Mouse (Mus musculus): ENCODE results near the gene Rbm18. TPM values are rescaled to one million over a fixed set of nuclear protein-coding genes. Genes with fewer than 3 reads are reported as not detected.

The Rbm18 gene
- polyA plus RNA-seq, 2 experiments, result 46.7 to 69.7 TPM

DNA sequence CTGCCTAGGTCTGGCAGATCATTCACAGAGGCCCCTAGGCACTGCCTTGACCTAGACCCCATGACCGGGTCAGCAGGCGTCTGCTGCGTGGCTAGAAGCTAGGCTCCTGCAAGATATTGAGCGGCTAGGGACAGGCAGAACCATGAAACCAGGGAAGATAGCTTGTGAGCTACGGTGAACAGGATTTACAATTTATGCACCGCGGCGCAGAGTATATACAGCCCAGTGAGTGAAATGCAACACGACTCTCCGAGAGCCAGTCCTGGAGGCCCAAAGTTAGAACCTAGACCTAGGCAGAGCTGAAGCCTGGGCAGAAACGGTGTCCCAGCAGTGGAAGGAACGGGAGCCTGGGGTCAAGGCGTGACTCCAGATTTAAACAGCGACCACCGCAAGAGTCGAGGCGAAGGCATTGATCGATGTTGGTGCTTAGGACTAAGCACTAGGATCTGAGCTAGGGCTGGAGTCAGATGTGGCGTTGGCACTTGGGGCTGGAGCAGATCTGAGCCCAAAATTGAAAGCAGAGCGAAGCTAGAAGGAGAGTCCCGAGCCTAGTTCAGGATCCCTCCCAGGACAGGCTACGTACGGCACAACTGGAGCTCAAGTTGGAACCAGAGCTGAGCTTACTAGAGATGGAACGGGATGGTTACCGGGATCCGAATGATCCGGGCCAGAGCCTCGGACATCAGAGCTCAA is 34.6 kb downstream of the Rbm18 start:
- Histone ChIP-seq H3K27me3 (ENCODE audit: control insufficient read depth, insufficient read depth, low read length) (peaks cover 100% of the 10 kb centered on the region), H3K27ac (replicated peaks; ENCODE audit: low read depth, low read length) (no peak overlapping the region), H3K4me2 (replicated peaks; ENCODE audit: low read depth, low read length, severe bottlenecking) (peak overlapping the region; percentile 36), H3K4me1 (ENCODE audit: control insufficient read depth, insufficient read depth, low read length) (peaks cover 30% of the 10 kb centered on the region), H3K4me3 (replicated peaks; ENCODE audit: low read length) (peak overlapping the region; percentile 45), H3K36me3 (ENCODE audit: control insufficient read depth, insufficient read depth, low read length) (no peaks in the 10 kb centered on the region), H3K9me3 (ENCODE audit: control insufficient read depth, low read length) (no peaks in the 10 kb centered on the region), H3K9ac (ENCODE audit: low read depth, low read length, severe bottlenecking) (no peak overlapping the region)
- ATAC-seq (ENCODE audit: low FRiP score, low read depth), result no peak
- DNase-seq (ENCODE audit: low spot score), result no peak
- TF ChIP-seq POLR2A (IDR thresholded peaks at IDR 0.05; ENCODE audit: borderline replicate concordance, extremely low read depth, insufficient read depth, insufficient read length), result no peak
- WGBS, result 7% methylated on average over 28 of the region's 28 CpGs

DNA sequence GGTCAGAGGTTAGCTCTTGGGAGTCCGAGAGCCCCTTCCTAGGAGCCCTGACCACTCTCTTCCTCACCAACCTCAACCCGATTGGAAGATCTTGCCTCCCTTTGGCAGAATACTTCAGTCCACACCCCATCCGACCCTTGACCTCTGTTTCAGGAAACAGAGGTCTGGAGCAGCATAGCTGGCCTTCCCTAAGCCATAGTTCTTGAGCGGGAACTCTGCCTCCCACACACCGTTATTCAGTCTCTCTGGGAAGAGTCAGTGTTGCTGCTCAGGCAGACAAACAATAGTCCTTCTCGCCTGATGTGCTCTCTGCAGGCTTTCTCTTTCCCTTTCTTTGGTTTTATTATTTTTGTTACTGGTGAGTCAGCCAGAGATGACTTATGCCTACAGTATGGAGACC is 36.8 kb downstream of the Rbm18 start:
- Histone ChIP-seq H3K4me2 (replicated peaks; ENCODE audit: low read depth, low read length, severe bottlenecking) (no peak overlapping the region), H3K36me3 (ENCODE audit: control insufficient read depth, insufficient read depth, low read length) (no peaks in the 10 kb centered on the region), H3K9me3 (ENCODE audit: control insufficient read depth, low read length) (no peaks in the 10 kb centered on the region), H3K27me3 (ENCODE audit: control insufficient read depth, insufficient read depth, low read length) (peaks cover 100% of the 10 kb centered on the region), H3K9ac (ENCODE audit: low read depth, low read length, severe bottlenecking) (no peak overlapping the region), H3K4me1 (ENCODE audit: control insufficient read depth, insufficient read depth, low read length) (peaks cover 21% of the 10 kb centered on the region), H3K4me3 (replicated peaks; ENCODE audit: low read length) (no peak overlapping the region), H3K27ac (replicated peaks; ENCODE audit: low read depth, low read length) (no peak overlapping the region)
- WGBS, result 14% methylated on average over 6 of the region's 6 CpGs
- ATAC-seq (ENCODE audit: low FRiP score, low read depth) (no peak), DNase-seq (ENCODE audit: low spot score) (no peak)
- no peak for TF ChIP-seq POLR2A (IDR thresholded peaks at IDR 0.05; ENCODE audit: borderline replicate concordance, extremely low read depth, insufficient read depth, insufficient read length)

DNA sequence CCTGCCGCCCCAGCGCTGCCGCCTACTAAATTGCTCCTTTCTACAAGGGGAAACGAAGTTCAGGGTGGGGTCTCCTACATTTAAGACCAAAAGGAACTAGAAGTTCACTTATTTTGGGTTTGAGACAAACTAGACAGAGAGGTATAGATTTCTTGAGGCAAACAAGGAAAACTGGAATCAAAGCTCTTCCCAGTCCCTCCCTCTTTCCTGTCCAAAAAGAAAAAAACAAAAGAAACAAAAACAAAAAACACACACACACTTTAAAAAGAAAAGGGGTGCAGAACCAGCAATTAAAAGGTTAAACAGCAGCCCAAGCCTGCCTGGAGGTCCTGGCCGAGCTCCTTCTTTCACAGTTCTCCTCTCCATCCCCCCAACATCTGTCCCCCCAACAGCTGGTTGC is 38.6 kb downstream of the Rbm18 start:
- ATAC-seq (ENCODE audit: low FRiP score, low read depth) (no peak), DNase-seq (ENCODE audit: low spot score) (no peak)
- H3K27ac ChIP-seq (replicated peaks; ENCODE audit: low read depth, low read length), result no peak overlapping the region
- no peaks in the 10 kb centered on the region for H3K9me3 ChIP-seq (ENCODE audit: control insufficient read depth, low read length)
- no peak overlapping the region for H3K4me3 ChIP-seq (replicated peaks; ENCODE audit: low read length)
- H3K36me3 ChIP-seq (ENCODE audit: control insufficient read depth, insufficient read depth, low read length), result no peaks in the 10 kb centered on the region
- peaks cover 100% of the 10 kb centered on the region for H3K27me3 ChIP-seq (ENCODE audit: control insufficient read depth, insufficient read depth, low read length)
- H3K9ac ChIP-seq (ENCODE audit: low read depth, low read length, severe bottlenecking), result no peak overlapping the region
- H3K4me2 ChIP-seq (replicated peaks; ENCODE audit: low read depth, low read length, severe bottlenecking), result no peak overlapping the region
- 5% methylated on average over 5 of the region's 5 CpGs for WGBS
- TF ChIP-seq POLR2A (IDR thresholded peaks at IDR 0.05; ENCODE audit: borderline replicate concordance, extremely low read depth, insufficient read depth, insufficient read length), result no peak
- H3K4me1 ChIP-seq (ENCODE audit: control insufficient read depth, insufficient read depth, low read length), result peaks cover 10% of the 10 kb centered on the region

DNA sequence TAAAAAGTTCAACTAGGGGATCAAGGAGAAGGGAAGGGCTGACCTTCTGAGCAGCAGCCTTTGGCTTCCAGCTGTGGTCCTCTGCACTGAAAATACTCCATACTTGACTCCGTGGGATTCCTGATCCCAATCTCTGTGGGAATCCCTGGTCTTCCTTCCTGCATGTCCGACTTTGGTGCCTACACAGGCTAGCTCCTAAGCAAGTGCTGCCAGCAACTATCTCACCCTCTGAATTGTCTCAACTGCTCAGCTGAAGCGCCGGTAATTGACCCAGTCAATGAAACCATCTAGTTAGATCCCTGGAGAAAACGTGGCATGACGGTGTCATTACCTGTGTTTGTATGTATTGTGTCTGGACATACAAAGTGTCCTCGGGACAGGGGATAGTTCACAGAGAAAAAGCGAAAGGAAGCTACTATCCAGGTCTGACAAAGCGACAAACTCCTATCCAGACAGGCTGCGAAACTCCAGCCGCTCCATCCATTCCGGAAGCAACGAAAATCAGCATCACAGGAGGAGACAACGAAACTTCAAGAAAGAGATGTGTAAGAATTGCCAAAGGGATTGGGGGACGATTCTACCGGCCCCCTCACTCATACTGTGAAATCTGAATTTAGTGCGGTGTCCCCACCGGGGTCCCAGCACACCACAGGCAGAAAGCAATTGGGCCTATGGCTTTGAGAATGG is 39.3 kb downstream of the Rbm18 start:
- Histone ChIP-seq H3K4me3 (replicated peaks; ENCODE audit: low read length) (no peak overlapping the region), H3K4me1 (ENCODE audit: control insufficient read depth, insufficient read depth, low read length) (peaks cover 2% of the 10 kb centered on the region; the same call in 1 of the 2 replicates), H3K27me3 (ENCODE audit: control insufficient read depth, insufficient read depth, low read length) (peaks cover 100% of the 10 kb centered on the region), H3K4me2 (replicated peaks; ENCODE audit: low read depth, low read length, severe bottlenecking) (no peak overlapping the region), H3K9ac (ENCODE audit: low read depth, low read length, severe bottlenecking) (no peak overlapping the region), H3K36me3 (ENCODE audit: control insufficient read depth, insufficient read depth, low read length) (no peaks in the 10 kb centered on the region), H3K9me3 (ENCODE audit: control insufficient read depth, low read length) (no peaks in the 10 kb centered on the region), H3K27ac (replicated peaks; ENCODE audit: low read depth, low read length) (no peak overlapping the region)
- WGBS, result 6% methylated on average over 18 of the region's 18 CpGs
- ATAC-seq (ENCODE audit: low FRiP score, low read depth) (no peak), DNase-seq (ENCODE audit: low spot score) (no peak)
- no peak for TF ChIP-seq POLR2A (IDR thresholded peaks at IDR 0.05; ENCODE audit: borderline replicate concordance, extremely low read depth, insufficient read depth, insufficient read length)

DNA sequence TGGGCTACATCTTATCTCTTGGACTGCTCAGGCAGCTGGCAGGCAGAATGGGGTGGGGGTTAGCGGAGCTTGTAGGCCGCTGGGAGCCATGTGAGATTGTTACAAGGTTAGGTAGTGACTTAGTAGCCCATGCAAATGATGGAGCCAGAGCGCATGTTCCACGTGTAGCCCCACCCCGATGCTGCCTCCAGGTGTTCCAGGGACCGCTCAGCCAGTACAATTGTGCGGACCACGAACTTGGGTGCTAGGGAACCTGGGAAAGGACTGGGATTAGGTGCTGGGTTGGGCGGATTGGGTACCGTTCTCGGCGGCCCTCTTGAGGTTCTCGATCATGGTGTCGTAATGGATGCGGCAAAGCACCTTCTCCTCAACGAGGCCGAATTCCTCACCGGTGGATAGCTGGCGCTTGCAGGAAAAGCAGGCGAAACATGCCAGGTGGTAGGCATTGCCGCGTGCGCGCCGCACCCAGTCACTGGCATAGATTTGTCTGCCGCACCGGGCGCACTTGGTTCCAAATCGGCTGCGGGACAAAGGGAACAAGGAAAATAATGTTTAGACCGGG is 42.6 kb downstream of the Rbm18 start:
- H3K9me3 ChIP-seq (ENCODE audit: control insufficient read depth, low read length), result no peaks in the 10 kb centered on the region
- DNase-seq (ENCODE audit: low spot score), result no peak
- H3K4me3 ChIP-seq (replicated peaks; ENCODE audit: low read length), result no peak overlapping the region
- no peak for TF ChIP-seq POLR2A (IDR thresholded peaks at IDR 0.05; ENCODE audit: borderline replicate concordance, extremely low read depth, insufficient read depth, insufficient read length)
- no peak overlapping the region for H3K4me2 ChIP-seq (replicated peaks; ENCODE audit: low read depth, low read length, severe bottlenecking)
- peaks cover 94% of the 10 kb centered on the region for H3K27me3 ChIP-seq (ENCODE audit: control insufficient read depth, insufficient read depth, low read length)
- H3K27ac ChIP-seq (replicated peaks; ENCODE audit: low read depth, low read length), result no peak overlapping the region
- ATAC-seq (ENCODE audit: low FRiP score, low read depth), result no peak
- H3K4me1 ChIP-seq (ENCODE audit: control insufficient read depth, insufficient read depth, low read length), result peaks cover 8% of the 10 kb centered on the region
- no peak overlapping the region for H3K9ac ChIP-seq (ENCODE audit: low read depth, low read length, severe bottlenecking)
- WGBS, result 3% methylated on average over 31 of the region's 31 CpGs
- H3K36me3 ChIP-seq (ENCODE audit: control insufficient read depth, insufficient read depth, low read length), result no peaks in the 10 kb centered on the region

Data from limb, embryonic 14.5 days (tissue).